Mouse (Mus musculus) lung, embryonic 14.5 days (tissue): ENCODE measurements around the gene Stac2. TPM values are rescaled to one million over a fixed set of nuclear protein-coding genes. Genes with fewer than 3 reads are reported as not detected.

Source experiments
- ATAC-seq: fragments of 200-750 bp; cut with Nextera tagmentation; 2 replicates; pipeline ENCODE4 v1.8.0; 2017; ENCODE audit warnings: mild to moderate bottlenecking, moderate TSS enrichment, moderate library complexity; ENCODE audit not compliant: insufficient read depth
- DNase-seq: peaks from one replicate; pipeline ENCODE4 v3.0.0-alpha.2; 2015
- H3K27ac ChIP-seq: fragments of 300-500 bp; sonication (generic); 2 replicates; pipeline ENCODE4 v1.5.1; 2014; ENCODE audit warnings: low read depth, mild to moderate bottlenecking, moderate library complexity
- H3K27me3 ChIP-seq: fragments of 300-500 bp; sonication (generic); 2 replicates; pipeline ENCODE4 v1.6.1; 2014; ENCODE audit warnings: low read length, control low read depth; ENCODE audit not compliant: insufficient read depth
- H3K36me3 ChIP-seq: fragments of 300-500 bp; sonication (generic); 2 replicates; pipeline ENCODE4 v1.6.1; 2014; ENCODE audit warnings: control low read depth; ENCODE audit not compliant: insufficient read depth
- H3K4me1 ChIP-seq: fragments of 300-500 bp; sonication (generic); 2 replicates; pipeline ENCODE4 v1.6.1; 2014; ENCODE audit warnings: antibody characterized with exemption, control low read depth; ENCODE audit not compliant: insufficient read depth
- H3K4me2 ChIP-seq: fragments of 300-500 bp; sonication (generic); 2 replicates; pipeline ENCODE4 v1.6.1; 2014; ENCODE audit warnings: mild to moderate bottlenecking
- H3K4me3 ChIP-seq: fragments of 300-500 bp; sonication (generic); 2 replicates; pipeline ENCODE4 v1.5.1; 2014; ENCODE audit warnings: low read depth, low read length
- H3K9ac ChIP-seq: fragments of 300-500 bp; sonication (generic); 2 replicates; pipeline ENCODE4 v1.6.1; 2014
- H3K9me3 ChIP-seq: fragments of 300-500 bp; sonication (generic); 2 replicates; pipeline ENCODE4 v1.6.1; 2016; ENCODE audit warnings: low read depth, low read length, control low read depth
- CTCF ChIP-seq: IDR thresholded peaks from 2 replicates; pipeline ENCODE4 v1.5.1; 2016; ENCODE audit warnings: antibody characterized with exemption, low read depth
- WGBS: fragments of 180-500 bp; shearing (Covaris S2); extraction: QIAGEN DNeasy Blood & Tissue Kit; methylation state at CpG from one replicate; pipeline ENCODE4 v1.1.7; 2014; 5-methylcytosine and 5-hydroxymethylcytosine counted together
- polyA plus RNA-seq: library from polyadenylated mRNA; unstranded; fragments of >200 nt; fragmentation: Nextera tagmentation; extraction: Ambion mirVana; gene quantifications from 2 replicates; pipeline ENCODE4 v1.2.1, GENCODE M21; 2014

Gene Stac2
- polyA plus RNA-seq, 1 experiment from 2014 or later = 0.05 TPM

DNA sequence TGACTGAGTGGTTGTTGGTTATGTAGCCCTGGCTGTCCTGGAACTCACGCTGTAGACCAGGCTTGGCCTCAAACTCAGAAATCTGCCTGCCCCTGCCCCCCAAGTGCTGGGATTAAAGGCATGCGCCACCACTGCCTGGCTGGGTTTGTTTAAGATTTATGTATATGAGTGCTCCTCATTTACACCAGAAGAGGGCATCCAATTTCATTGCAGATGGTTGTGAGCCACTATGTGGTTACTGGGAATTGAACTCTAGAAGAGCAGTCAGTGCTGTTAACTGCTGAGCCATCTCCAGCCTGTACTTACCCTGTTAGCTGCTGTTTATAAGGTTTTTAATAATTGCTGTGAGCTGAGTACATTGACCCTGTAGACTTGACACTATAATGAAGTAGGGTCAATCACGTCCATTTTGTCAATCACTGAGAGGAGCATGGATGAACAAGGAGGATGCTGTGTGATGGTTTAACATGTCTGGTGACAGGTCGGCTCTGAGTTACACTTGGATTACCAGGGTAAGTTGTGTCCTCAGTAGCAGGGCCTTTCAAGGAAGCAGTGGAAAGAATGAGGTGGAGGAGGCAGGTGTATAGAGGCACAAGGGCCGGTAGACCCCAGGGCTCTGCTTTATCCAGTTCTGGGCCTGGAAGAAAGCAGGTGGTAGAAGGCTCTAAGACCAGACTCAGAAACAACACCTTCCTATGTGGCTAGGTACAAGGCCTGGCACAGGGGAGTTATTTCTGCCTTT is 22.4 kb downstream of the Stac2 start:
- H3K27me3 ChIP-seq = peaks cover 10% of the 10 kb centered on the region
- 48% methylated on average over 5 of the region's 5 CpGs for WGBS
- H3K4me2 ChIP-seq = no peak overlapping the region
- H3K9ac ChIP-seq = no peak overlapping the region
- peak; percentile 41 for DNase-seq
- H3K36me3 ChIP-seq = peaks cover 33% of the 10 kb centered on the region
- H3K9me3 ChIP-seq = no peaks in the 10 kb centered on the region
- H3K4me1 ChIP-seq = 0 out of 2 replicates have a peak, but pooled peaks cover 4% of the 10 kb centered on the region
- no peak overlapping the region for H3K27ac ChIP-seq
- no peak for ATAC-seq
- no peak overlapping the region for H3K4me3 ChIP-seq
- peak; percentile 28; the same call in 1 of the 2 replicates for TF ChIP-seq CTCF

DNA sequence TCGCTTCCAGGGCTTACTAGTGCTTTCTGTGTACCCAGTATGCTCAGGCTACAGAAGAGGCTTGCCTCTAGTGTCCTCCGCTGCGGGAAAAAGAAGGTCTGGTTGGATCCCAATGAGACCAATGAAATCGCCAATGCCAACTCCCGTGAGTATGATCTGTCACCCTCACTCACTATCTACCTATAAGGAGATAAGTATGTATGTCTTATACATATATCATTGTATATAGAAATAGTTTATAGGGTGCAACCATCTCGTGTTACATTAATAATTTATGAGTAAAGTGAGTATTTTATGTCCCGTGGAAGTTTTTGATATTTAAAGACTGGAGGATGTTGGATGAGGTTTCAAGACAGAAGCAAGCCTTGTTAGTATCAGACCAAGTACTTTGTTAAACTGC is 25.5 kb downstream of the Stac2 start:
- H3K4me3 ChIP-seq = peak overlapping the region; percentile 87
- ATAC-seq (no peak), DNase-seq (no peak)
- TF ChIP-seq CTCF = no peak
- H3K27ac ChIP-seq = no peak overlapping the region
- peak overlapping the region; percentile 87 for H3K4me2 ChIP-seq
- no peaks in the 10 kb centered on the region for H3K9me3 ChIP-seq
- peak overlapping the region; percentile 98 for H3K9ac ChIP-seq
- 15% methylated on average over 7 of the region's 7 CpGs for WGBS
- peaks cover 33% of the 10 kb centered on the region for H3K36me3 ChIP-seq
- peaks cover 6% of the 10 kb centered on the region; the same call in 1 of the 2 replicates for H3K4me1 ChIP-seq
- no peaks in the 10 kb centered on the region for H3K27me3 ChIP-seq

DNA sequence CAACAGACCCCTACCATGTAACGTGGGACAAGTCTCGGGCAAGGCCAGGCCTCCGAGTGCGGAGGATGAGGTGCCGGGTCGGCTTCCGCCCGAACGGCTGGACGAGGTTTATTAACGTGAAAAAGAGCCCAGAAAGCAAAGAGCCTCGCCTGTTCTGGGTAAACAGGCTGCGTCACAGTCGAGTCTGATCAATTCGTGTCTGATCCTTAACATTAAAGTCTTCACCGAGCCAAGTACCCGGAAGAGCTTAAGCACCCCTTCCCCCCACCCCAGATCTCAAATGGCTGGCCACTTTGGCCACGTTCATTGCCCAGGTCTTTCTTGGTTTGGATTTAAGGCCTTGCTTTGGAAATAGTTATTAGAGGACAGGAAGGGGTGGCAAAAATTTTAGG is 26.0 kb downstream of the Stac2 start:
- H3K27ac ChIP-seq = peak overlapping the region; percentile 88
- under 1% methylated on average over 18 of the region's 18 CpGs for WGBS

DNA sequence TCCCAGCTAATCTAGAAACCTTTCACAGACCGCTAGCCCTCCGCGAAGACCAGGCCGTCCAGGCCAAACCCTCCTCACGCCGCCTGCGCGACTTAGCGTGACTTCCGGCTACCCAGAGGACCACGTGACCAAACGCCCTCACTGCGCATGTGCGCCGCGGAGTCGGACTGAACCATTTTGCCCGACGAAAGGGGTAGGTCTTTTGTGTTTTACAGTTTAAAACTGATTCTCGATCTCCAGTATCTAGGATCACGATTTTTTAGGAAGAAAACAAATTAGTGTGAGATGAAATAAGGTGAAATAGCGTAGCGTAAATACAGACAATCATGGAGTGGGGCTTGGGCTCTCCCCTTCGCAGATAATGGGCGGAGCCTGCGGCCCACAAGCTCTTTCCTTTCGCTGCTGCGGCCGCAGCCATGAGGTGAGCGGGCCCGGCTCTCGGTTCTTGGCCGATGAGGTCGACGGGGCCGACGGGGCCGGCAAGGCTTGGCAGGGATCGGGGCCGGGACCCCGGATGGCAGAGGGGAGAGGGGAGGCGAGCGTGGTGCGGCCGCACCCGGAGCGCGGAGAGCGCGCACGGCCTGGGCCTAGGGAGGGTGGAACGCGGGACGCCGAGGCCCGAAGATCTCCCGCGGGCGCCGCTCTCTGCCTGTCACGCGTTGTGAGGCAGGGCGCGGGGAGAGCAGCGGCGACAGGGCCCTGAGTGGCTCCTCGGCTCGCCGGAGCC is 26.5 kb downstream of the Stac2 start, which contains the start of gene Rpl19:
TSS of gene Rpl19 (plus strand) at position 141 of the 727 bp plus-strand sequence.
- no peak for TF ChIP-seq CTCF
- under 1% methylated on average over 69 of the region's 69 CpGs for WGBS
- ATAC-seq = peak; percentile 68

More for the DNA sequence above, 26.0 kb downstream of the Stac2 start:
- Histone ChIP-seq H3K4me3 (peak overlapping the region; percentile 87), H3K36me3 (peaks cover 33% of the 10 kb centered on the region), H3K27me3 (no peaks in the 10 kb centered on the region), H3K4me1 (peaks cover 6% of the 10 kb centered on the region; the same call in 1 of the 2 replicates), H3K9me3 (no peaks in the 10 kb centered on the region), H3K4me2 (peak overlapping the region; percentile 87), H3K9ac (peak overlapping the region; percentile 98)
- no peak for DNase-seq
- ATAC-seq = no peak
- no peak for TF ChIP-seq CTCF

DNA sequence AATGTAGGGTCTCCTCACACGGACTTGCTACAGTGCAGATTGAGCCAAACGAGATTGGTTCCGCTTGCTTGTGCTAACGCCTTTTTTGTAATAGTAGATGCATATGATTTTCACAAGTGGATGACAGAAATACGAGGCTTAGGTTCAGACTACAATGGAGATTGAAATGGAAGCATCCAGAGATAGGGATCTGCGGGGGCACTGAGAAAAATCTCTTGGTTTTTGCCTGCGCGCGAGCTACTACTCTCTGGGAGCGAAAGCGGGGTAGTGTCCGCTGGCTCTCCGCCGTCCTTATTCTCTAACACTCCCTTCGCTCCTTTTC is 27.1 kb downstream of the Stac2 start:
- H3K4me3 ChIP-seq = peak overlapping the region; percentile 87
- TF ChIP-seq CTCF = no peak
- H3K27ac ChIP-seq = peak overlapping the region; percentile 88
- WGBS = 5% methylated on average over 15 of the region's 15 CpGs
- H3K36me3 ChIP-seq = peaks cover 31% of the 10 kb centered on the region
- H3K27me3 ChIP-seq = no peaks in the 10 kb centered on the region
- no peak for ATAC-seq
- peak overlapping the region; percentile 98 for H3K9ac ChIP-seq
- peaks cover 13% of the 10 kb centered on the region for H3K4me1 ChIP-seq
- no peaks in the 10 kb centered on the region for H3K9me3 ChIP-seq
- DNase-seq = peak; percentile 35
- peak overlapping the region; percentile 87 for H3K4me2 ChIP-seq

More for the DNA sequence above, 26.5 kb downstream of the Stac2 start, which contains the start of gene Rpl19:
- Histone ChIP-seq H3K4me1 (peaks cover 7% of the 10 kb centered on the region), H3K36me3 (peaks cover 33% of the 10 kb centered on the region), H3K9ac (peak within 1 kb of the TSS; percentile 98), H3K4me2 (peak within 1 kb of the TSS; percentile 87), H3K27ac (peak within 1 kb of the TSS; percentile 88), H3K9me3 (no peaks in the 10 kb centered on the region), H3K27me3 (no peaks in the 10 kb centered on the region), H3K4me3 (peak within 1 kb of the TSS; percentile 87)
- peak; percentile 97 for DNase-seq

DNA sequence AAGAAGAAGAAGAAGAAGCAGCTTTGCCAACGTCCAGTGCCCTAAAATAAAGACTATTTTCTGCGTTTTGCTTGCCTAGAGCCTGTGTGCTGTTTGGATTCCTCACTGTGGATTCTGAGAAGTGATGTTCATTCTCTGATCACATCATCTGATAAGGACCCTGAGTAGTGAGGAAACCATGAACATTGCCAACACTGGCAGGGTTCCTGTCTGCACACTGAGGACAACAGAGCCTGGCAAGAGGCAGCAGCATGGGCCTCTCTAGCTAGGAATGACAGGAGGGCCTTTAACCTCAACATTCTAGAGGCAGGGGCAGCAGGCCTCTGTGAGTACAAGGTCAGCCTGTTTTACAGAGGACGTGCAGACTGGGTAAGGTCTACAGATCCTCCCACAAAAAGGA is 28.7 kb downstream of the Stac2 start:
- peaks cover 14% of the 10 kb centered on the region for H3K36me3 ChIP-seq
- H3K27me3 ChIP-seq = no peaks in the 10 kb centered on the region
- peaks cover 19% of the 10 kb centered on the region for H3K4me1 ChIP-seq
- H3K9ac ChIP-seq = no peak overlapping the region
- H3K9me3 ChIP-seq = no peaks in the 10 kb centered on the region
- no peak for TF ChIP-seq CTCF
- no peak for ATAC-seq
- no peak overlapping the region for H3K4me3 ChIP-seq
- H3K27ac ChIP-seq = no peak overlapping the region
- DNase-seq = no peak
- no peak overlapping the region for H3K4me2 ChIP-seq
- whole genome bisulfite sequencing = 82% methylated on average over 3 of the region's 3 CpGs
